Mouse (Mus musculus): Measurements from ENCODE around the gene Flnc.

Flnc gene

GRCm38 (mm10) chr6:29432676-29433037, 399 bp upstream of the Flnc start:
- no peak for DNase-seq

- no peak for DNase-seq
Measured at GRCm38 (mm10) chr6:29433804-29434795, 1.0 kb downstream of the Flnc start.

GRCm38 (mm10) chr6:29434911-29435691, 2.0 kb downstream of the Flnc start:
- no peak for DNase-seq

GRCm38 (mm10) chr6:29435940-29436451, 2.9 kb downstream of the Flnc start:
- no peak for DNase-seq

GRCm38 (mm10) chr6:29436461-29436934, 3.4 kb downstream of the Flnc start:
- DNase-seq: no peak

- DNase-seq: no peak
Measured at GRCm38 (mm10) chr6:29439251-29439650, 6.2 kb downstream of the Flnc start.

- no peak for DNase-seq
Measured at GRCm38 (mm10) chr6:29439789-29440188, 6.7 kb downstream of the Flnc start.

GRCm38 (mm10) chr6:29444773-29445172, 11.7 kb downstream of the Flnc start:
- peak; percentile 60 to 62 for DNase-seq

- DNase-seq: no peak
Measured at GRCm38 (mm10) chr6:29445354-29445753, 12.3 kb downstream of the Flnc start.

GRCm38 (mm10) chr6:29449858-29450257, 16.8 kb downstream of the Flnc start:
- no peak for DNase-seq

GRCm38 (mm10) chr6:29450667-29451066, 17.6 kb downstream of the Flnc start:
- DNase-seq: no peak

- DNase-seq: no peak
Measured at GRCm38 (mm10) chr6:29461502-29461901, 28.4 kb downstream of the Flnc start.

- no peak for DNase-seq
Measured at GRCm38 (mm10) chr6:29463388-29463787, 30.3 kb downstream of the Flnc start.

GRCm38 (mm10) chr6:29467583-29468354, 34.7 kb downstream of the Flnc start, which contains the start of gene Atp6v1f:
TSS of gene Atp6v1f (plus strand) at chr6:29467718.
- DNase-seq: peak; percentile 96 to 97

- DNase-seq: peak; percentile 25 to 76
Measured at GRCm38 (mm10) chr6:29468851-29469250, 35.8 kb downstream of the Flnc start.

GRCm38 (mm10) chr6:29471137-29471536, 38.1 kb downstream of the Flnc start, which contains the start of gene Atp6v1fnb:
TSS of gene Atp6v1fnb (plus strand) at chr6:29471437.
- DNase-seq: no peak

- DNase-seq: peak; percentile 91 to 95
Measured at GRCm38 (mm10) chr6:29473941-29474691, 41.1 kb downstream of the Flnc start.

- peak; percentile 52 to 86 for DNase-seq
Measured at GRCm38 (mm10) chr6:29474736-29475135, 41.7 kb downstream of the Flnc start.

- DNase-seq: no peak
Measured at GRCm38 (mm10) chr6:29482691-29483090, 49.6 kb downstream of the Flnc start.

GRCm38 (mm10) chr6:29484716-29485559, 51.9 kb downstream of the Flnc start:
- peak; percentile 80 to 82 for DNase-seq

- no peak for DNase-seq
Measured at GRCm38 (mm10) chr6:29485951-29486350, 52.9 kb downstream of the Flnc start.
